Mouse (Mus musculus): ENCODE measurements around the gene Map3k6.

The Map3k6 gene

DNA sequence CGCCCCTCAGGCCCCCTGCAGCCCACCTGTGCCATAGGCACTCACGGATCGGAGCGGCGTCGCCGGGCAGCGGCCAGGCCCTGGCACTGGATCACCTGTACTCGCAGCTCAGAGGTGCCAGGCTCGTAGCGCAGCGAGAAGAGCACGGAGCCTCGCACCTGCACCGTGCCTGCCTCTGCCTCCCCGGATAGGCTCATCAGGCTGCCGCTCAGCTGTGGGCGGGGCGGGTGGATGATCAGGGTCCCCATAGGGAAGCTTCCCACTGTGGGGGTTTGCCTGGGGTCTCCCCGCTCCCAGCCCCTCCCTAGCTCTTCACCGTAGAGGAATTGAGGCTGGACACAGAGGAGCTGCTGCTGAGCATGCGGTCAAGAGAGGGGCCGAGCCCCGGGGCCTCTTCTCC, 16.2 kb downstream of the Map3k6 start:
- DNase-seq = no peak

DNA sequence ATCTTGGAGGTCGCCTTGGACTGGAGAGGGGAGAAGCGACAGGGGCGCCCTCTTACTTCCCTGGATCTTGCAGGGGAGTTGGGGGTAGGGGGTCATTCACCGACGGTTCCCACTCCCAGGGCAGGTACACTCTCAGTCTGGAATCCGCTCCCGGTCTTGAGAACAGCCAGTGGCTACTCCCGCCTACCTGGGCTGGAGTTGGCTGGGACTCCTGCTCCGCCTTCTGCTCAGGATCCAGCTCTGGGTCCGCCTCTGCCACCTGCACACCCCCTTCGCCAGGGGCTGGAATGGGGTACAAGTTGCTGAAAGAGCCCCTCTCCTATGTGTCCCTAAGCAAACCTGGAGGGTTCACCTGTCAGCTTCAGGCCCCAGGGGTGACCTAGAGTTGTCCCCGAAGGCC, 16.6 kb downstream of the Map3k6 start:
- no peak for DNase-seq

DNA sequence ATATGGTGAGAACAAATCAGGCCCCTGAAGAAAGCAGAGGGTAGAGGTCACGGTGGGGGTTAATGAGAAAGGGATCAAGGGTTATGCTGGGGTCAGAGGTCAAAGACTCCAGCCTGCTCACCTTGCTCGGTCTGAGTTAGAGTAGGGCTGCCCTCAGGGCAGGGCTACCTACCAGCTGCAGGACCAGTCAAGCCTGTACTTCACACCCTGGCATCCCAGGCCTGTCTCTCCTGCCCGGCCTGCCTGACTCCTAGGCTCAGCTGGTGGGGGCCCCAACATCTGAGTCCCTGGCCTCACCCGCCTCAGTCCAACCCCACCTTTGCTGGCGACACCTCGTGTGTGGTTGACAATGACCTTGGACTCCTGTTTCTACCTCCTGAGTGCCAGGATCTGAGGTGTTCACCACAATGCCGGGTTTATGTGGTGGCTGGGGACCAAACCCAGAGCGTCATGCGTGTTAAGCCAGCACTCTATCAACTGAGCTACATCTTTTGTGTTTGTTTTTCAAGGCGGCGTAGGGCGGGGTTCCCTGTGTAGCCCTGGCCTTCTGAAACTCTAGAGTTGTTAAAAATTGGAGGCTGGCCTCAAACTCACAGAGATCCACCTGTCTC, 17.3 kb downstream of the Map3k6 start:
- DNase-seq = no peak

DNA sequence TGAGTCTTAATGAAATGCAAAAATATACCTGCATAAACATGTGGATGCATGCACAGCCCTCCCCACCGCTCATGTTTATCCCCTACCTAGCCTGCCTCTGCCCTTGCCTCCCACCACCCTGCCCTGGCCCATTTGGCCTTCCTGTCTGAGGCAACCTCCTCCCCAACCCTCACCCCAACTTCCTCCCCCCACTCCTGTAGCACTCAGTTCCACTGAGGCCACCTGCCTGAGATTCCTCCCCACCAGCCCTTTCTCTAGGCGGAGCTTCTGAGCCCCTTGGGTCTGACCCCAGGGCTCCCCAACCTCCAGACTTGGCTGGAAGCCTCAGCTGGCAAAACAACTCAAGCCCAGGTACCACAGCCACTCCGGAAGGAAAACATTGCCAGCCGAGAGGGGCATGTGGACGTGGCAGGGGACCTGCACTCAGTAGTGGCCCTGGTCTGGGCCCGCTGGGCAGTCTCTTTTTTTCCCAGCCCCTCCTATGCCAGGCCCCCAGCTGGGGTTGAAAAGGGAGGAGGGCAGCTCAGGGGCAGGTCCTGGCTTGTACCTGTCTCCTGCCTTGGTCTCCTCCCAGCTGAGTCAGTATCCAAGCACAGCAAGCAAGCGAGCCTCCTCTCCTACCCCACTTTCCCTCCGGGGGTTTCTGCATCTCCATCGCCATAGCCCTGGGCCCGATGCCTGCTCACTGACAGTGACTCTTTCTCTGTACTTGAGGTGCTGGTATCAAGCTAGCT, 21.2 kb downstream of the Map3k6 start:
- DNase-seq = no peak

DNA sequence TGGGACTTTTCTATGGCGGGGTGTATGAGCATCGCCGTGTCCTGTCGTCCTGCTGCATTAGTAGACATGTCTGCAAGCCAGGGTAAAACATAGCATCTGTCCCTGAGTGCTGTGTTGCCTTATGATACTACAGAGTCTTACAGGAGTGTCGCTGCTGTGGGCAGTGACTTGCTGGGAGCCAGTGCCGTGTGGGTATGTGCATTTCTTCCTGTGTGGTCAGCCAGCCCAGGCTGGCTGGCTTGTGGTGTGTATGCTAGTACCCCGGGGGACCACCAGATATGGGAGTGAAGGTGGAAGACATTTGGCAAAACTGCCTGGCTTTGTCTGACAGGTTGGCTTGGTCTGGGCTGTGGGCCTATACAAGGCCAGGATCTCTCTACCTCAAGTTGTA, 21.8 kb downstream of the Map3k6 start:
- no peak for DNase-seq

DNA sequence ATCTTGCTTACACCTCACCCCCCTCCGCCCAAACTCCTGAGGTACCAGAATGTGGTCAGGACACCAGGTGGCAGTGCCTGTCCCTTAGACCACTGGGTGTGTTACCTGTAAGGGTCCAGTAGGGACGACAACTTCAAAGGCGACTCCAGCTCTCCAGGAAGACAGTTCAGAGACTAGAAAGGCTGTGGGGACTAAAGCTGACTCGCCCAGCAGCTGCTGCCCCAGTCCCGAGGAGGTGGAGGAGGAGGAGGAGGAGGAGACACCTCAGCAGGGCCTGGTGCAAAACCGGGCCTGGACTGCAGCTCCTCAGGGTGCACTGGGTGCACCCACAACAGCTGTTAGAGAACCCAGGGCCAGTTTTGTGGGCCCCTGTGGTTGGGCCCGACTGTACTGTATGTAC, 22.3 kb downstream of the Map3k6 start, which contains the start of gene Sytl1:
TSS of gene Sytl1 (minus strand) at position 232 of the 400 bp plus-strand sequence.
- no peak for DNase-seq

DNA sequence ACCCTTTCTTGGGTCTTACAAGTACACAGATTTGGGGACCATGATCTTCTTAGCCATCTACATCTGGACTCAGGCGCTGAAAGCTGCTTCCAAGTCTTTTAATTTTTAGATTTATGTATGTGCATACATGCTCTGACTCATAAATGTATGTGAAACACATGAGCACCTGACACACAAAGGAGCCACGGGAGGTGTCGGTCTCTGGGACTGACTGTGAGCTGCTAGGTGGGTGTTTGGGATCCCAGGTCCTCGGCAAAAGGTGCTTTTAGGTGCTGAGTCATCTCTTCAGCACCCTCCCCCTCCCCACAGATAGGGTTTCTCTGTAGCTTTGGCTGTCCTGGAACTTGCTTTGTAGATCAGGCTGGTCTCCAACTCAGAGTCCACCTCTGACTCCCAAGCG, 23.1 kb downstream of the Map3k6 start:
- DNase-seq = no peak

DNA sequence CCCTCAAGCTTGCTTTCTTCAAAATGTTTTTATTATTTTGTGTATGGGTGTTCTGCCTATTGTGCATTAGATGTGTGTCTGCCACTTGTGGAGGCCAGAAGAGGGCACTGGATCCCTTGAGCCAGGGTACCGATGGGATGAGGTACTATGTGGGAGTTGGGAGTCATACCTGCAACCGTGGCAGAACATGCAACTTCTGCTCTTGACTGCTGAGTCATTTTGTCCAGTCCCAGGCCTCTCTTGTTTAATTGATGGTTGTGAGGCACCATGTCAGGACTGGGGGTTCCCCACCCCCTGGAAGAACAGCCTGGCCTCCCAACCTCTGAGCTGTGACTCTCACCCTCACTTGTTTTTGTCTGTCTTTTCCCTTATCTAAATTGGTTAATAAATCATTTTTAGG, 23.9 kb downstream of the Map3k6 start:
- no peak for DNase-seq

DNA sequence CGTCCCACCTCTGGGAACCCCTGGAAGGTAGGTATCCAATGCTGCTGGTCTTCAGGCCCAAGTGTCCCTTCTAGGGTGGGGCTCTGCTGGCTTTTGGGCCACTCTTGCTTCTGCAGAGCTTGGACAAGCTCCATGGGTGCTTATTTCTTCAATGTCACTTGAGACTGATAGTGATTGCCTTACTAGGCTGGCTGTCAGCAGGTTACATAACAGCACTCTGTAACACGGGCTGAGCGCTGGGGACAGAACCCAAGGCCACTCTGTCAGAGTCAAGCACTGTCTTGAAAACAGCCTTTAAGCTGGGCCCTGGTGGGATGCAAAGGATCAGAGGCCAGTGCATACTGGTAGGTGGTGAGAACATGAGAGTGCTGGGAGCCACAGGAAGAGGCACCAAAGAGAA, 24.7 kb downstream of the Map3k6 start:
- no peak for DNase-seq

DNA sequence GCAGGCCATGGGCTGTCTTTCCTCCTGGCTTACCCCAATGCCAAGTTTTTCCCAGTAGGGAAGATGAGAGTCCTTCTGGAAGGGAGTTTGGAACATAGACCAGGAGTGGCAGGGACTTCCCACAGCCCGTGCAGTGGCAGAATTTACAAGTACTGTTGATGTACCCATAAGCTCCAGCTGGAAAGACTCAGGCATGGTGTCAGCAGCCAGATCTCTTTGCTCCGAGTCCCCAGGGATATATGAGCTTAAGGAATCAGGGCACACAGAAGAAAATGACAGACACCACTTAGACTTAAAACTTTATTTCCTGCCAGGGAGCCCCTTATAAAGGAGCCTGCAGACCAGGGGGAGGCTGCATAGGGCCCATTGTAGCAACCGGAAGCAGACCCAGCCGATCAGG, 25.1 kb downstream of the Map3k6 start:
- no peak for DNase-seq

DNA sequence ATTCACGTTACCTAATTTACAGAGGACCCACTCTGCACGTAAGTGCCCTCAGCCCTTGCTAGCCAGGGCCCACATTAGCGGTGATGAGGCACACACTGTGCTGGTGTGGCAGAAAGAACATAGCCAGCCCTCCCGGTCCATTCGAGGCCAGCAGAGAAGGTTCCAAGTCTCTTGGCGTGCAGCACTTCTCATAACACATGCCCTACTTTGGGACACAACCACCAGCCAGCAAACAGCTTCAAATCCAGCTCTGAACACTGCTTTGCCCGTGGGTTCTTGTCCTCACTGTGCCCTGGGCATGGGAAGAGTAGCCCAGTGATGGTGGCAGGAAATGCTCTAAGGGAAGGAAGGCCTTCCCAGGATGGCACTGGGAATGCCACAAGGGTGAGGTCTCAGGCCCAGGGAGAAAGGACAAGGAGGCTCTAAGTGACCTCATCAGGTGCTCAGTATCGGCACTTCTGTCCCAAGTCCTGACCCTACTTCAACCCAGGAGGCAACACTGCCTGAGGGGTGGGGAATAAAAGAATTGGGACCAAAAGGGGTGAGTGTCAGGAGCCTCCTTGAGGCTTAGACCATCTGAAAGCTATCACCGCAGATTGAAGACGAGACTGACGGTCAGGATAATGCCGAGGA, 25.7 kb downstream of the Map3k6 start:
- no peak for DNase-seq

DNA sequence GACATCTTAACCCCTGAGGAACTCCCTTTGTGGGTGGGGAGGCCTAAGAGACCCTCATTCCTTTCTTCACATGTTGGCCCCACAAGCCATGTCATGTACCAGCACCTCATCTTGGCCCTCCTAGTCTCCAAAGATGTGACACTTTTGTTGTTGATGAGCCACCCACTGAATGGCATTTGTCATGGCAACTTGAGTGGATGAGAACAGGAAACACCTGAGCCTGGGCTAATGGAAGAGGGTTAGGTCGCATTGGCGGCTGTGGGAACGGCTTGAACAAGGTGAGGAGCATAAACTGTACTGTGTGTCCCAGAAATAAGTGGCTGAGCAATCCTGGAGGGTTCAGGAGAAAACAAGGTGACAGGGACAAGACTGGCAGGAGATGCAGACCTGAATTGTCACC, 28.3 kb downstream of the Map3k6 start:
- no peak for DNase-seq

DNA sequence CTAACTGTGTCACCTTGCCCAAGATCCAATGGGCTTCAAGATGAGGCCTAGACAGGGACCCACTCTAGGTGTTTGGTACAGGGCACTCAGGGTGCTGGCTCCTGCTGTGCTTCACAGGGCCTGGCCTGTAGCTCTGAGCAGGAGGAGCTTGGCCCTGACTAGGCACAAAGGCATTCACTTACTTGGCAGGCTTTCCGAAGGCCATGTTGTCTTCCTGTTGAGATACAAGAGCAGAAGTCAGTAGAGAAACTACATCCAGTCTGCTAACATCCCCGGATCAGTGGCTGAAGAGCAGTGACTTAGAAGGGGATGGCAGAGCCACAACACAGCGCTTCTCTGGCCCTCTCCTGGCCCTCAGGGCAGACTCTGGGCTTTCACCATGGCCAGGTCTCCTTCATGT, 29.0 kb downstream of the Map3k6 start:
- no peak for DNase-seq

DNA sequence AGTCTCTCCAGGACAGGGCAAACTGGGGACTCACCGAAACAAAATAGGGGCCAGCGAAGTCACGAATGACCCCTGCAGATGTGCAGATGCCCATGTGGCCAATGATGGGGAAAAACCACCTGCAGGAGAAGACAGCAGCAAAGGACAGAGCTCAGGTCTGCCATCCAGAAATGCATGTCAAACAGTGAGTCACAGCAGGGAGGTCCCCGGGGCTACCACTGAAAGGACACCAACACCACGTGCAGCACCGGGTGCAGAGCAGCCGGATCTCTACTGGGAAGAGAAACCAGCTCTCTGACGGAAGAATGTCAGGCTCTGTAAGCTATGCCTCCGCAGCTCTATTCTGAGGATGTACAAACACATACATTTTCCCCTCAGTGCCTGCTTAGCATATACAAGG, 30.3 kb downstream of the Map3k6 start:
- peak in 1 of 2 experiments; percentile 18 for DNase-seq

DNA sequence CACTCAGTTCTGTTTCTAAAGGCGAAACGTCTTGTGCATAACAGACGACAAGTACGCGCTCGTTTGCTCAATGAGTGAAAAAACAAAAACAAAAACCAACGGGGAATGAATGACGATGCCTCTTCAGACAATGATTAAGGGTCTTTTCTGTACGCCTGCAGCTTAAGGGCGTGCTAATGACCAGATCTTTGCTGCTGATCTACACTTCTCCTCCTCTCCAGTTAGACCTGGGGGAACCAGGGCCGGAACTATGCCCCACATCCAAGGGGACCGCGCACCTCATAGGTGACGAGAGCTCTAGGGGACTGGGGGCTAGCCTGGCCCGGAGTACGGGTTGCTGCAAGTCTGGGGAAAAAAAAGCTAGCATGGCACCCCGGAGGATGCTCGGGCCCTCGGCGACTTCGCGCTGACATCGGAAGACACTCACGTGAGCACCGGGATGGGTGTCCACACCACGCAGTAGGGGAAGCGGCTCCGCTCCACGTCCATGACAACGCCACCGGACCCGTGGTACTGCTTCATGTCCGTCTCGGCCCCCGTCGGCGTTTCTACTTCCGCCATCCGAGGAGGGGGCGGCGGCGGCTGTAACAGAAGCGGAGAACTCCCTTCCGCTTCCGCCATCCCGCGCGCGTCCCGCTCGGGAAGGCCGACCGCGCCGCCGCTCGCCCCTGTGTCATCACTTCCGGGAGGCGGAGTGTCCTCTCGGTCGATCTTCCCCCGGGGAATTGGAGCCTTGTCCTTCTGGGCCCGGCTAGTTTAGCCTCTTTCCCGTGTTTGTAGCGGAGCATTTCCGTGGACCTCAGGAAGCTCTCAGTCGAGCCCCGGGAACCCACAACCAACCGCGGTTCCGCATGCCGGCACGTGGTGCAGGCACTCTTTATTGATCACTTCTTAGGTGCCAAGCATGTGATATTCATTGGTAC, 36.7 kb downstream of the Map3k6 start, which contains the start of gene Tmem222:
TSS of gene Tmem222 (minus strand) at position 689 of the 923 bp plus-strand sequence.
- peak; percentile 97 to 99 for DNase-seq

DNA sequence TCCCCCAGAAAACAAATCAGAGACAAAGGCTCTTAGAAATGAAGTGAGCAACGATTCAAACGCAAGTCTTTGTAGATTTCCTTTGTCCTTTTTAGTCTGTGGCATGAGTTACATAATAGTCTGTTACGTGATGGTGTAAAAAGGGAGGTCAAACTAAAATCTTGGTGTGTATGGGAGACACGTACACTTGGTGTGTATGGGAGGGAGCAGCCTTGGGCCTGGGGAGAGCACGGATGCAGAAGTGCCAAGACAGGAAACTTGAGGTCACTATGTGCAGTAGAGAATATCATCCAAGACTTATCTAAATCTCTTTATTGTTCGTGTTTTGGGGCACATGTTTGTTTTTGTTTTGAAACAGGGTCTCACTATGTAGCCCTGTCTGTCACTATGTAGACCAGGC, 37.4 kb downstream of the Map3k6 start:
- no peak for DNase-seq

DNA sequence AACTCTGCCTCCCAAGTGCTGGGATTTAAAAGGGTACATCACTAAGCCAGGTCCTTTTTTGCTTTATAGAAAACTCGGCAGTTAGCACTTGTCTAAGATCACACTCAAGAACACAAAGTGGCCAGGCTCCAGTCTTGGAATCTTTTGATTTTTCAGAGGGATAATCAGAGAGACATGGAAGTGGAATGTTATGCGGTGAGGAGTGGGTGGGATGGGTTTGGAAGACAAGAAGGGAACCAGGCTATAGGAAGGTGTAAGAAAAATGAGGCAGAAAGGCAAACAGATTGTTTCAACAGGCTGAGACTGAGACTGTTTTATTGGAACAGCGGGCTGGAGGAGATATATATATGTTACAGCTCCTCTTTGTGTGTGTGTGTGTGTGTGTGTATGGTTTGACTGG, 37.9 kb downstream of the Map3k6 start:
- DNase-seq = no peak

DNA sequence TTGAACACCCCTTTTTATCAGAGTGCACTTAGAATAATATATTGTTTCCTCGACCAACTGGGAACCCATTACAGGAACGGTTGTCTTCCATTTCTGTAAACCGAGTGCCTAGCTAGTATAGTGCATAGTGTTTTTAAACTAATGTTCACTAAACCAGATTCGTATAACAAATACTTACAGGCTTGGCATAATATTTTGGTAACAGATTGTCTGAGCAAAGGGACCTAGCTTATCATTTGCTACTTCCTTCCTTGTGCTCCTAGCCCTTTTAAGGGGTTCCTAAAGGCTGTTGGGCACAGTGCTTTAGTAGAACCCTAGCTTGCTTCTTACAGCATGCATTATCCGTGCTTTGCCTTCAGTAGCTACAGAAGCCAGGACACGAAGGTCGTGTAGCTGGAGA, 40.9 kb downstream of the Map3k6 start:
- peak in 1 of 2 experiments; percentile 32 for DNase-seq

DNA sequence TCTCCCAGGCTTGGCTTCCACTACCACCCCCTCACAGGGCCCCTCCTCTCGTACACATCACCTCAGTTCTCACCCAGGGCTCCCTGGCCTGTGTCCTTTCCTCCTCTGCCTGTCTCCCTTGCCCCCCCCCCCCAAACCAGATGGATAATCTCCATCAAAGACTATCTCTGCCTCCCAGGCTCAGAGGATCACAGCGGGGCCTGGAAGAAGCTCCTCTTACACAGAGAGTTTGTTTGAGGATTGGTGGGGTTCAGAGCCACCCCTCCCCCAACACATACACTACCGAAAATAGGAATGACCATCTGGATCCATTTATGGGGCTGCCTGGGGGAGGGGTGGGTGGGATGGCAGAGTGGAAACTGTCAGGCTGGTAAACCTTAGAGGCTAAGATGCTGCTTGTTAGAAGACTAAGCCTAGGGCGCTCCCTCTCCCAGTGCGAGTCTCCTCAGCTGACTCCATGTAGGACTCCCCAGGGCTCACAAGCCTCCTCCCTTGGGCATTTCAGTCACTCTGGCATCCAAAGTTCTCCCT, 41.4 kb downstream of the Map3k6 start:
- DNase-seq = peak; percentile 90 to 94

DNA sequence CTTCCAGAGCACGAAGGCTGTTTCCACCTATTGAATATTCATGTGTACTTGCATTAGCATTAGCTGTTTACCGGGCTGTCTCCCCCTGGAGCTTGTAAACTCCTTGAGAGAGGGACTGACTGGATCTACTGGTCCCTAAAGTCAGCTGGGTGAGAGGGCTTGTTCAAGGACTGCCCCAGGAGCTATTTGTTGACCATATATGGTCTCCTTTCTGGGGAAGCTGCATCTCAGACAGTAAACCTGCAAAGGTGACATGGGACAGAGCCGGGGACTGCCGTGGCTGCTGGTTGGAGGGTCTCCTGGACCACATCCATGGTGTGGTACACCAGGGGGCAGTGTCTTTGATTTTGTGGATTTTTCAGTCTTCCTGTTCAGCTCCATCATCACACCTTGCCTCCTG, 42.0 kb downstream of the Map3k6 start:
- DNase-seq = peak in 1 of 2 experiments; percentile 48

DNA sequence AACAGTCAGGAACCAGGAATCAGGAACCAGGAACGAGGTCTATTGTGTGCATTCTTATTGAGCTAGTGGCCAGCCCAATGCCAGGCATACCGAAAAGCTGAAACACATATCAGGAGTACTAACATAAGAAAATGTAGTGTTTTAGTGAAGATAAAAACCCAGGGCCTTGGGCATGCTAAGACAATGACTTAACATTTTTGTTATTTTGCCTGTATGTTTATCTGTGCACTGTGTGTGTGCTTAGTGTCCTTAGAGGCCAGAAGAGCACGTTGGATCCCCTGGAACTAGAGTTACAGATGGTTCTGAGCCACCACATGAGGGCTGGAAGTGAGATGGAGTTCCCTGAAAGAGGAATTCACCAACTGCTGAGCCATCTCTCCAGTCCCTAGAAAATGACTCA, 44.7 kb downstream of the Map3k6 start:
- DNase-seq = no peak

DNA sequence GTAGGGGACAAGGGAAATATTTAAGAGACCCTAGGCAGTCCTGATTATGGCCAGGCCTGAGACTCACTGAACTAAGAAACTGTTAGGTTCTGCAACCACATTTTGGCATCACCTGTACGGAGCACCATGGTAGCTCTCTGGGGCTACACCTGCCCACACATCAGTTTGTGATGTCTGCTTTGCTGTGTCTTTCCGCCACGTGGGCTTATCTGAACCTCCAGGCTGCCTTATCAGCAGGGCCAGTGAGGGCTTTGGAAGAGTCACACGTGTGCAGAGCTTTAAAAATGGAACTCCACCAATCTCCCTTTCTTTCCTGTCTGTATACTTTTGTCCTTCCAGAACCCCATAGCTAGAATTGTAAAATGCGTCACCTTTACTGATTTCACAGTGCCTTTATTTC, 45.3 kb downstream of the Map3k6 start:
- no peak for DNase-seq
